Mouse (Mus musculus) left cerebral cortex, adult 2 months (tissue): ENCODE measurements around the gene Rdh14. TPM values are rescaled to one million over a fixed set of nuclear protein-coding genes. Genes with fewer than 3 reads are reported as not detected.
A peak's percentile ranks its signal among the peaks of the same experiment; 100 is the strongest.

Experiments
- DNase-seq, 2 experiments: peaks; one replicate each; pipeline ENCODE4 v3.0.0; 2021 to 2022; ENCODE audit warnings: low spot score in 2 of 2, mixed read lengths in 1 of 2; ENCODE audit errors: extremely low spot score in 1 of 2
- H3K27ac ChIP-seq: fragments of 200-600 bp; 2 replicates; pipeline ENCODE4 v1.8.1; 2022
- H3K4me3 ChIP-seq: fragments of 200-600 bp; 2 replicates; pipeline ENCODE4 v1.8.1; 2022
- CTCF ChIP-seq: fragments of 200-600 bp; IDR thresholded peaks from 2 replicates; pipeline ENCODE4 v1.8.1; 2022; ENCODE audit warnings: antibody characterized with exemption, mild to moderate bottlenecking, moderate library complexity
- intact Hi-C: fragments of 180-260 bp; cut with DNase I; formaldehyde crosslinking; loops from one replicate; pipeline ENCODE4 v1.15.1; 2025
- total RNA-seq, 2 experiments: library from RNA; stranded (reverse); gene quantifications; 2 replicates each; pipeline ENCODE4 v1.2.3; 2021

The Rdh14 gene
- total RNA-seq, 2 experiments from 2014 or later: 36.7 to 37.6 TPM

DNA sequence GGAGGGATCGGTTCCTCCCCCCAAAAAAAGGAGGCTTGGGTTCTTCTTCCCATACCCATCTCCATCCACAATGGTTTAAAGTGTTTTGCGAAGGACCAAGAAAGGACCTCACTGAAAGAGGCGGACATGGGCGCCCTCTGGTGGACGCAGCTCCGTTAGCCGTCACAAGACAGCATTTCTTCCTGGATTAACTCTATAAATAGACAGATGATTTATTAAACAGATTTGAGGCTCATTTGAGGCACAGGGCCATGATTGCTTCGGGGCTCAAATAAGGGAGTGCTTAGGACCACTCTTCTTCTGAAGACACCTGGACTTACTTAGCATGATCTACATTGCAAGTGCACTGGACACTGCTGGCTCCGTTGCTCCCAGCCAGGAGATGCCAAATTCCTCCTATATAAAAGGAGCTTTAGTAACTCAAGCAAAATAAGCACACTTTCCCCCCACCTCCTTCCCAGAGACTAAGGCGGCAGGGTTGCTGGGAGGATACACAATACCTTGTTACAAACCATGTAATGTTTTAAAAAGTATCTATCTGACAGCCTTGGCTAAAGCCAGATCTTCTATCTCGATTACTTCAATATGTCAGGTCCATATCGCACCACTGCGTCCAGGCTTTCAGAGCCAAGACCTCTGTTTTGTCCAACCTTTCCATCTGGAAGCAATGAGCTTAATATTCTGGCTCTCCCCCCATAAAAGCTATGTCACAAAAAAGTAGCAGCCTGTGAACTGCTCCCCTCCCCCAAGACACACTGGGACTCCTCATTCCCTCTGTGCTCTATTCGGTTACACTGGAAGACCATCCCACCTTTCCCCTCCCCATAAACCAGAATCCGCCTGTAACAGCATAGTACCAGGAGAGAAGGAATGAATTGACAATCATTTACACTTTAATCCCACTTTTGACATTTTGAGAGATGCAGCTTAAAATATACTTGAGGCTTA is 47.8 kb downstream of the Rdh14 start:
- peak; percentile 88 for TF ChIP-seq CTCF
- peak; percentile 81 to 85 for DNase-seq
- Histone ChIP-seq H3K4me3 (no peak overlapping the region), H3K27ac (no peak overlapping the region)
- intact Hi-C loops: loop anchor here (1.0 to 5.0 kb wide), 4 partner anchors 211 to 1386 kb away; partner anchors contain the start of gene Osr1

DNA sequence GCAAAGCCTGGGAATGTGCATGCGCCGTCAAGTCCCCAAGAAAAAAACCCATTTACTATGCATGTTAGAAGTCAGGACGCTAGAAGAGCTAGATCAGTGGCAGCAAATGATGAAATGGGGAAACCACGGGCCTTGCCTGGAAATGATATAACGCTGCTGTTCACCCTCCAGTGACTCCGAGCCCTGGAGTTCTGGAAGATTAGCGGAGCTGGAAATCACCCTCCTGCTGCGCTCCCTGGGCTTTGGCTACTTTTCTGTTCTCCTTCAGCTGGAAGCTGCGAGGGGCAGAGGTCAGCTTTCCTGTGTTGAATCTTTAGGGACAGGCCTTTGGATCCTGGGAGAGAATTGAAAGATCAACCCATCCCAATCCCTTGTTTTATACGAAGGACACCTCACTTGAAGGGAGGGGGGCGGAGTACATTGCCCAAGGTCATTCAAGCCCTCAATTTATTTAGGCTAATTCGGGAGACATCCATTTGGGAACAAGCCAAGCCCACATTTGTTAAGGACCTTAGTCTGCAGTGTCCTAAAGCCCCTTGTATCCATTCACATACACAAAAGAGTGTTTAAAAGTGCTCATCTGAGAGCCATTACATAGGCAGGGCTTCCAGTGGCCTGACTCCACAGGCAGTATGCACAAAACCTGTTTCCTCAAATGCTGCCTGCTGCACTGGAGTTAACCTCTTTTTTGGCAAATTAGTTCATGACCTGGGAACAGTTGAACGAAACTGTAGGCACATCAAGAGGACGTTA is 49.1 kb downstream of the Rdh14 start:
- TF ChIP-seq CTCF: no peak
- Histone ChIP-seq H3K4me3 (no peak overlapping the region), H3K27ac (no peak overlapping the region)
- no peak for DNase-seq
- intact Hi-C loops: loop anchor here (2.0 to 5.0 kb wide), 3 partner anchors 212 to 1187 kb away; partner anchors contain the start of gene Osr1

Other genes starting within 250 kb of the Rdh14 start
- not detected for gene Nt5c1b, start 20.8 kb upstream of the Rdh14 start, total RNA-seq